In the genomic region with DNA sequence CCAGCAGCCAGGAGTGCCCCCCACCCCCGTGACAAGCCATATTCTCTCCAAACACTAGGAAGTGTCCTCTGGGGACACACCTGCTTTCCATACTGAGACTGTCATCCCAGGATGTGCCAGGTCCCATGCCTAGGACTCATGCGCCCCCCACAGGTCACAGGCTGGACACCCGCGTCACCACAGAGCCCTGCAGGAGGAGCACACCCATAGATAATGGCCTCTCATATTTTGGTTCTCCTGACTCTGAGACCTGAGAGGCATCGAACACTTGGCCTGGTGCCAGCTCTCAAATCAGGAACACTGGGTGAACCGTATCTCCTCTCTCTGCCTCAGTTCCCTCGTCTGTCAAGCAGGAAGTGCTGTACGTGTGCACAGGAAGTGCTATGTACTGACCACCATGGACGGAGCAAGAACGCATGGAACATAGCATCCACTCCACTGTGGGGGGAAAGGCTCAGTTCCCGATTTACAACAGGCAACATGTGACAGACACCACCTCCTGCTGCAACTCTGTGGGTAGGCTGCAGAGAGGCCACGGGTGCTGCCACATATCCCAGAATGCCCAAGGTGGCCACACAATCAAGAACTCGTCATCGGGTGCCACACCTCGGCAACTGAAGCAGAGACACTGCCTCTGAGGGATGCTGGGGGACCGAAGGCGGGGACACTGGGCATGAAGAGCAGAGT, we compare ENCODE assay signal across 14 mouse cellular contexts. TPM values are rescaled to one million over a fixed set of nuclear protein-coding genes. Genes with fewer than 3 reads are reported as not detected.
DNase-seq lines count a peak whose midpoint lies in the region; ATAC-seq and TF ChIP-seq lines count a peak whose summit lies in the region.
"Had no signal": no experiment of that assay in that cellular context is flagged by ENCODE, and none has a peak within 500 bp of the region (broad histone marks: within the 10 kb centered on the region; RNA-seq: fewer than 3 reads in every experiment).

No protein-coding gene starts in this region.

- no peak; the same call in 1 of the 2 replicates for TF ChIP-seq CTCF in layer of hippocampus, adult 2 months (conservative IDR thresholded peaks at IDR 0.05)
- 0 out of 2 replicates have a peak, but pooled peaks have one; percentile 2 for TF ChIP-seq CTCF in embryonic fibroblast, embryonic 13.5 days (IDR thresholded peaks at IDR 0.05; ENCODE audit: borderline replicate concordance, insufficient read depth, low read length)

- no peaks in the 10 kb centered on the region for H3K9me3 ChIP-seq in forebrain, embryonic 13.5 days (replicated peaks)
- H3K9me3 ChIP-seq in forebrain, embryonic 14.5 days (replicated peaks; ENCODE audit: control insufficient read depth, low read length) = no peaks in the 10 kb centered on the region
- H3K9me3 ChIP-seq: embryonic facial prominence, embryonic 15.5 days; lung, embryonic 15.5 days had no signal

- no peak for DNase-seq in forebrain, embryonic 14.5 days (ENCODE audit: low spot score)
- DNase-seq in layer of hippocampus, adult 2 months (ENCODE audit: low spot score in 2 of 2) = no peak
- no peak for DNase-seq in layer of hippocampus, adult 8-10 months (ENCODE audit: low spot score in 2 of 2)
- peak; percentile 48 for DNase-seq in 416B (ENCODE audit: low read depth)
- DNase-seq in thymus, postnatal 14 days = no peak
- DNase-seq: gastrocnemius, adult 2 months; right cerebral cortex, postnatal 25 days; thymus, adult 18-20 months had no signal

- H3K27me3 ChIP-seq in forebrain, embryonic 13.5 days = no peaks in the 10 kb centered on the region
- no peaks in the 10 kb centered on the region for H3K27me3 ChIP-seq in forebrain, embryonic 14.5 days (replicated peaks; ENCODE audit: control insufficient read depth, insufficient read depth, low read length)
- H3K27me3 ChIP-seq: embryonic facial prominence, embryonic 15.5 days; lung, embryonic 15.5 days had no signal

- 0 out of 2 replicates have a peak, but pooled peaks have one; percentile 13 for ATAC-seq in forebrain, embryonic 13.5 days
- ATAC-seq in forebrain, embryonic 14.5 days = no peak
- ATAC-seq in monocyte, adult 5-6 weeks (replicated peaks; ENCODE audit: insufficient number of reproducible peaks, low FRiP score, low TSS enrichment, poor library complexity, severe bottlenecking) = no peak

- H3K4me3 ChIP-seq in forebrain, embryonic 13.5 days = no peak overlapping the region
- no peak overlapping the region for H3K4me3 ChIP-seq in forebrain, embryonic 14.5 days (ENCODE audit: low read depth, low read length)
- H3K4me3 ChIP-seq in layer of hippocampus, adult 2 months = no peak overlapping the region
- H3K4me3 ChIP-seq in embryonic fibroblast, embryonic 13.5 days (ENCODE audit: insufficient read depth, low read length) = no peak overlapping the region
- H3K4me3 ChIP-seq: embryonic facial prominence, embryonic 15.5 days; gastrocnemius, adult 2 months; left cerebral cortex, adult 2 months; lung, embryonic 15.5 days had no signal

- no peak overlapping the region for H3K27ac ChIP-seq in forebrain, embryonic 13.5 days
- H3K27ac ChIP-seq in forebrain, embryonic 14.5 days (ENCODE audit: low read depth, low read length) = no peak overlapping the region
- peak overlapping the region; percentile 60 for H3K27ac ChIP-seq in layer of hippocampus, adult 2 months
- no peak overlapping the region for H3K27ac ChIP-seq in embryonic fibroblast, embryonic 13.5 days (ENCODE audit: insufficient read depth, low read length)
- H3K27ac ChIP-seq: embryonic facial prominence, embryonic 15.5 days; gastrocnemius, adult 2 months; left cerebral cortex, adult 2 months; lung, embryonic 15.5 days had no signal

- H3K36me3 ChIP-seq in forebrain, embryonic 13.5 days (ENCODE audit: poor library complexity, severe bottlenecking) = peaks cover 52% of the 10 kb centered on the region
- H3K36me3 ChIP-seq in forebrain, embryonic 14.5 days (ENCODE audit: control insufficient read depth, insufficient read depth, low read length) = peaks cover 39% of the 10 kb centered on the region
- H3K36me3 ChIP-seq: lung, embryonic 15.5 days had no signal

- no peak overlapping the region for H3K9ac ChIP-seq in forebrain, embryonic 13.5 days
- H3K9ac ChIP-seq in forebrain, embryonic 14.5 days (ENCODE audit: low read length) = no peak overlapping the region
- H3K9ac ChIP-seq: embryonic facial prominence, embryonic 15.5 days; lung, embryonic 15.5 days had no signal

- no peaks in the 10 kb centered on the region for H3K4me1 ChIP-seq in forebrain, embryonic 13.5 days
- H3K4me1 ChIP-seq in forebrain, embryonic 14.5 days (ENCODE audit: control insufficient read depth, insufficient read depth, low read length) = no peaks in the 10 kb centered on the region
- no peaks in the 10 kb centered on the region for H3K4me1 ChIP-seq in embryonic fibroblast, embryonic 13.5 days (ENCODE audit: control insufficient read depth, insufficient read depth, low read length)
- H3K4me1 ChIP-seq: embryonic facial prominence, embryonic 15.5 days; lung, embryonic 15.5 days had no signal

- H3K4me2 ChIP-seq in forebrain, embryonic 13.5 days = no peak overlapping the region
- H3K4me2 ChIP-seq in forebrain, embryonic 14.5 days (ENCODE audit: low read length) = no peak overlapping the region
- H3K4me2 ChIP-seq: embryonic facial prominence, embryonic 15.5 days; lung, embryonic 15.5 days had no signal

- no peak for TF ChIP-seq POLR2A in embryonic fibroblast, embryonic 13.5 days (IDR thresholded peaks at IDR 0.05; ENCODE audit: low read depth, low read length)

- 79% methylated on average over 17 of the region's 17 CpGs for WGBS in forebrain, embryonic 13.5 days
- 71% methylated on average over 17 of the region's 17 CpGs for WGBS in forebrain, embryonic 14.5 days

RNA-seq across cellular contexts. Expression of gene Nfatc2, which starts 53.7 kb away (rescaled TPM):
- polyA plus RNA-seq in forebrain, embryonic 13.5 days (2015; fragmentation: Nextera tagmentation; extraction: Ambion mirVana) = 1.5 and 1.7 TPM in 2 replicates
- polyA plus RNA-seq in forebrain, embryonic 14.5 days (2014; fragmentation: Nextera tagmentation; extraction: Ambion mirVana) = 1.2 and 1.4 TPM in 2 replicates
- 10 to 100 TPM; 19.7 to 20.1 TPM for total RNA-seq in layer of hippocampus, adult 2 months (2021)
- total RNA-seq in layer of hippocampus, adult 8-10 months (2022) = 10 to 100 TPM; 17.8 to 22.0 (median 21.1) TPM
- polyA plus RNA-seq in embryonic fibroblast, embryonic 13.5 days (2011; ENCODE audit: insufficient read length, low read depth, missing spikeins) = 0.15 and 0.32 TPM in 2 replicates
- total RNA-seq in monocyte, adult 5-6 weeks (2017) = 3.8 to 13.0 TPM (median 6.1 TPM) in 3 replicates
